Mouse (Mus musculus): ENCODE measurements around the gene H3f3b.

DNA sequence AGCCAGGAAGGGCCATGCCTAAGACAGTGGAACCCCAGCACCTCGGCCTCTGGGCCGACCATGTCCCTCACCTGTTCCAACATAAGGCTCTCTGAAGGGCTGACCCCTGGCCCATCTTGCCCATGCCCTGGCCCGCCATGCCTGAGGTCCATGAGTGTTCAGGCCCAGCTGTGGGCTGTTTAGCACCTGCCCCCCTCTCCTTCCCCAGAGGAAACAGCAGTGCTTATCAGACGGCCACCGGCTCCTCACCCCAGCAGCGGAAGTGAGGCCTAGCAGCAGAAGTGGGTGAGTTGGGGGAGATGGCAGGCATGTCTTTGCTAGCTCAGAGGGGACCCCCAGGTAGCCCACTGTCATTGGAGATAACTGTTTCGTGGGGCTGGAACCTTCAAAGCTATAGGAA is 49.1 kb upstream of the H3f3b start:
- TF ChIP-seq CTCF (IDR thresholded peaks at IDR 0.05; ENCODE audit: extremely low read depth, insufficient read depth, low read length): no peak
- no peak for TF ChIP-seq POLR2A (IDR thresholded peaks at IDR 0.05; ENCODE audit: extremely low read depth, insufficient read depth, low read length)
